Mouse (Mus musculus): Measurements from ENCODE around the gene Nabp2. TPM values are rescaled to one million over a fixed set of nuclear protein-coding genes. Genes with fewer than 3 reads are reported as not detected.

Nabp2 gene
- polyA plus RNA-seq, 1 experiment = 23.4 TPM

- TF ChIP-seq CTCF (IDR thresholded peaks at IDR 0.05; ENCODE audit: insufficient read depth, low read length) (no peak), POLR2A (IDR thresholded peaks at IDR 0.05; ENCODE audit: borderline replicate concordance, extremely low read depth, low read depth, low read length) (no peak)
- WGBS = 51% methylated on average over 10 of the region's 10 CpGs
- Histone ChIP-seq H3K4me3 (replicated peaks; ENCODE audit: extremely low read depth, low read depth, low read length) (no peak overlapping the region), H3K4me1 (ENCODE audit: control insufficient read depth, insufficient read depth, low read length) (peaks cover 11% of the 10 kb centered on the region)
- DNase-seq = no peak
Measured at GRCm38 (mm10) chr10:128434681-128435080, 23.4 kb upstream of the Nabp2 start.

GRCm38 (mm10) chr10:128433417-128433816, 22.1 kb upstream of the Nabp2 start:
- TF ChIP-seq CTCF (IDR thresholded peaks at IDR 0.05; ENCODE audit: insufficient read depth, low read length) = no peak
- WGBS = 86% methylated on average over 2 of the region's 2 CpGs
- no peak for DNase-seq
- H3K4me1 ChIP-seq (ENCODE audit: control insufficient read depth, insufficient read depth, low read length) = peaks cover 2% of the 10 kb centered on the region; the same call in 1 of the 2 replicates
- no peak overlapping the region for H3K4me3 ChIP-seq (replicated peaks; ENCODE audit: extremely low read depth, low read depth, low read length)

GRCm38 (mm10) chr10:128429454-128429853, 18.2 kb upstream of the Nabp2 start:
- DNase-seq = no peak
- H3K4me3 ChIP-seq (replicated peaks; ENCODE audit: extremely low read depth, low read depth, low read length) = no peak overlapping the region
- 0 out of 2 replicates have a peak, but pooled peaks cover 2% of the 10 kb centered on the region for H3K4me1 ChIP-seq (ENCODE audit: control insufficient read depth, insufficient read depth, low read length)
- WGBS = 70% methylated on average over 4 of the region's 4 CpGs
- no peak for TF ChIP-seq POLR2A (IDR thresholded peaks at IDR 0.05; ENCODE audit: borderline replicate concordance, extremely low read depth, low read depth, low read length)
- no peak for TF ChIP-seq CTCF (IDR thresholded peaks at IDR 0.05; ENCODE audit: insufficient read depth, low read length)

- DNase-seq = no peak
- WGBS = 80% methylated on average over 5 of the region's 5 CpGs
- no peak overlapping the region for H3K4me3 ChIP-seq (replicated peaks; ENCODE audit: extremely low read depth, low read depth, low read length)
- H3K4me1 ChIP-seq (ENCODE audit: control insufficient read depth, insufficient read depth, low read length) = 0 out of 2 replicates have a peak, but pooled peaks cover 2% of the 10 kb centered on the region
- TF ChIP-seq POLR2A (IDR thresholded peaks at IDR 0.05; ENCODE audit: borderline replicate concordance, extremely low read depth, low read depth, low read length) (no peak), CTCF (IDR thresholded peaks at IDR 0.05; ENCODE audit: insufficient read depth, low read length) (no peak)
Measured at GRCm38 (mm10) chr10:128429052-128429451, 17.8 kb upstream of the Nabp2 start.

GRCm38 (mm10) chr10:128425260-128425659, 14.0 kb upstream of the Nabp2 start:
- WGBS = 70% methylated on average over 3 of the region's 3 CpGs
- DNase-seq = no peak
- no peak for TF ChIP-seq POLR2A (IDR thresholded peaks at IDR 0.05; ENCODE audit: borderline replicate concordance, extremely low read depth, low read depth, low read length)
- no peak for TF ChIP-seq CTCF (IDR thresholded peaks at IDR 0.05; ENCODE audit: insufficient read depth, low read length)

GRCm38 (mm10) chr10:128424604-128425003, 13.3 kb upstream of the Nabp2 start:
- DNase-seq = no peak
- 27% methylated on average over 7 of the region's 7 CpGs for WGBS
- Histone ChIP-seq H3K4me1 (ENCODE audit: control insufficient read depth, insufficient read depth, low read length) (0 out of 2 replicates have a peak, but pooled peaks cover 2% of the 10 kb centered on the region), H3K4me3 (replicated peaks; ENCODE audit: extremely low read depth, low read depth, low read length) (no peak overlapping the region)
- TF ChIP-seq CTCF (IDR thresholded peaks at IDR 0.05; ENCODE audit: insufficient read depth, low read length) = no peak
- TF ChIP-seq POLR2A (IDR thresholded peaks at IDR 0.05; ENCODE audit: borderline replicate concordance, extremely low read depth, low read depth, low read length) = no peak

More at GRCm38 (mm10) chr10:128425260-128425659, 14.0 kb upstream of the Nabp2 start:
- H3K4me1 ChIP-seq (ENCODE audit: control insufficient read depth, insufficient read depth, low read length) = 0 out of 2 replicates have a peak, but pooled peaks cover 2% of the 10 kb centered on the region
- H3K4me3 ChIP-seq (replicated peaks; ENCODE audit: extremely low read depth, low read depth, low read length) = no peak overlapping the region

- 68% methylated on average over 5 of the region's 5 CpGs for WGBS
Measured at GRCm38 (mm10) chr10:128422426-128422825, 11.1 kb upstream of the Nabp2 start.

GRCm38 (mm10) chr10:128414848-128415247, 3.6 kb upstream of the Nabp2 start:
- WGBS = 81% methylated on average over 5 of the region's 5 CpGs
- peaks cover 15% of the 10 kb centered on the region for H3K4me1 ChIP-seq (ENCODE audit: control insufficient read depth, insufficient read depth, low read length)
- H3K4me3 ChIP-seq (replicated peaks; ENCODE audit: extremely low read depth, low read depth, low read length) = no peak overlapping the region
- DNase-seq = no peak
- TF ChIP-seq CTCF (IDR thresholded peaks at IDR 0.05; ENCODE audit: insufficient read depth, low read length) (no peak), POLR2A (IDR thresholded peaks at IDR 0.05; ENCODE audit: borderline replicate concordance, extremely low read depth, low read depth, low read length) (no peak)

More at GRCm38 (mm10) chr10:128422426-128422825, 11.1 kb upstream of the Nabp2 start:
- no peak overlapping the region for H3K4me3 ChIP-seq (replicated peaks; ENCODE audit: extremely low read depth, low read depth, low read length)
- TF ChIP-seq POLR2A (IDR thresholded peaks at IDR 0.05; ENCODE audit: borderline replicate concordance, extremely low read depth, low read depth, low read length) (no peak), CTCF (IDR thresholded peaks at IDR 0.05; ENCODE audit: insufficient read depth, low read length) (no peak)
- no peak for DNase-seq
- 0 out of 2 replicates have a peak, but pooled peaks cover 2% of the 10 kb centered on the region for H3K4me1 ChIP-seq (ENCODE audit: control insufficient read depth, insufficient read depth, low read length)

GRCm38 (mm10) chr10:128413076-128413475, 1.8 kb upstream of the Nabp2 start:
- DNase-seq = no peak
- no peak overlapping the region for H3K4me3 ChIP-seq (replicated peaks; ENCODE audit: extremely low read depth, low read depth, low read length)

GRCm38 (mm10) chr10:128412558-128412957, 1.3 kb upstream of the Nabp2 start:
- Histone ChIP-seq H3K4me1 (ENCODE audit: control insufficient read depth, insufficient read depth, low read length) (peaks cover 18% of the 10 kb centered on the region), H3K4me3 (replicated peaks; ENCODE audit: extremely low read depth, low read depth, low read length) (no peak overlapping the region)
- 2% methylated on average over 1 of the region's 1 CpGs for WGBS
- DNase-seq = no peak
- TF ChIP-seq CTCF (IDR thresholded peaks at IDR 0.05; ENCODE audit: insufficient read depth, low read length) (no peak), POLR2A (IDR thresholded peaks at IDR 0.05; ENCODE audit: borderline replicate concordance, extremely low read depth, low read depth, low read length) (no peak)

More at GRCm38 (mm10) chr10:128413076-128413475, 1.8 kb upstream of the Nabp2 start:
- WGBS = 16% methylated on average over 1 of the region's 1 CpGs
- peaks cover 18% of the 10 kb centered on the region for H3K4me1 ChIP-seq (ENCODE audit: control insufficient read depth, insufficient read depth, low read length)
- TF ChIP-seq POLR2A (IDR thresholded peaks at IDR 0.05; ENCODE audit: borderline replicate concordance, extremely low read depth, low read depth, low read length) (no peak), CTCF (IDR thresholded peaks at IDR 0.05; ENCODE audit: insufficient read depth, low read length) (no peak)
